Mouse (Mus musculus): ENCODE results near the gene Mns1.
A peak's percentile ranks its signal among the peaks of the same experiment; 100 is the strongest.
"Not testable (repeated sequence)": the region's sequence is repeated elsewhere in the genome, so short reads cannot be mapped to it uniquely, and the experiment has no call there.

Mns1 gene

GRCm38 (mm10) chr9:72437822-72438701 lies at the start of gene Mns1:
Gene Mns1, plus strand, starts transcription at chr9:72438011.
- peak; percentile 84 for DNase-seq

- no peak for DNase-seq
Measured at GRCm38 (mm10) chr9:72388934-72389333, 48.9 kb upstream of the Mns1 start.

GRCm38 (mm10) chr9:72389431-72390002 lies 48.3 kb upstream of the Mns1 start:
- no peak for DNase-seq

GRCm38 (mm10) chr9:72390321-72391077 lies 47.3 kb upstream of the Mns1 start:
- no peak for DNase-seq

GRCm38 (mm10) chr9:72392686-72393085 lies 45.1 kb upstream of the Mns1 start:
- no peak for DNase-seq

GRCm38 (mm10) chr9:72393238-72393637 lies 44.6 kb upstream of the Mns1 start:
- peak; percentile 69 for DNase-seq

GRCm38 (mm10) chr9:72393869-72394341 lies 43.9 kb upstream of the Mns1 start:
- DNase-seq, result peak; percentile 24

GRCm38 (mm10) chr9:72400121-72400520 lies 37.7 kb upstream of the Mns1 start:
- no peak for DNase-seq

GRCm38 (mm10) chr9:72401769-72402168 lies 36.0 kb upstream of the Mns1 start:
- DNase-seq, result not testable (repeated sequence)

- no peak for DNase-seq
Measured at GRCm38 (mm10) chr9:72403421-72403820, 34.4 kb upstream of the Mns1 start.

GRCm38 (mm10) chr9:72404446-72404845 lies 33.4 kb upstream of the Mns1 start:
- DNase-seq, result no peak

- DNase-seq, result no peak
Measured at GRCm38 (mm10) chr9:72404934-72405333, 32.9 kb upstream of the Mns1 start.

GRCm38 (mm10) chr9:72405882-72406638 lies 31.8 kb upstream of the Mns1 start:
- no peak for DNase-seq

GRCm38 (mm10) chr9:72408131-72408586 lies 29.7 kb upstream of the Mns1 start:
- peak; percentile 81 for DNase-seq

GRCm38 (mm10) chr9:72409381-72410225 lies 28.2 kb upstream of the Mns1 start:
- DNase-seq, result no peak

GRCm38 (mm10) chr9:72411746-72412145 lies 26.1 kb upstream of the Mns1 start:
- no peak for DNase-seq

- no peak for DNase-seq
Measured at GRCm38 (mm10) chr9:72418443-72418842, 19.4 kb upstream of the Mns1 start.

GRCm38 (mm10) chr9:72420490-72420889 lies 17.3 kb upstream of the Mns1 start:
- DNase-seq, result no peak

GRCm38 (mm10) chr9:72422284-72422683 lies 15.5 kb upstream of the Mns1 start:
- no peak for DNase-seq

- DNase-seq, result no peak
Measured at GRCm38 (mm10) chr9:72422753-72423152, 15.1 kb upstream of the Mns1 start.

- no peak for DNase-seq
Measured at GRCm38 (mm10) chr9:72425300-72425850, 12.4 kb upstream of the Mns1 start.

Measured in cerebellum, adult 9-10 months (tissue).